Mouse (Mus musculus) heart, adult 2 months (tissue): ENCODE data around the gene Irx3. TPM values are rescaled to one million over a fixed set of nuclear protein-coding genes. Genes with fewer than 3 reads are reported as not detected.

Experiments
- DNase-seq, 2 experiments: peaks; one replicate each; pipeline ENCODE4 v3.0.0; 2021
- H3K27ac ChIP-seq: fragments of 200-600 bp; 2 replicates; pipeline ENCODE4 v1.8.1; 2022
- H3K27me3 ChIP-seq: fragments of 200-500 bp; 2 replicates; pipeline ENCODE4 v1.6.1; 2012; ENCODE audit warnings: mild to moderate bottlenecking, low read length, inconsistent platforms, mixed read lengths; ENCODE audit not compliant: control insufficient read depth, insufficient read depth
- H3K36me3 ChIP-seq: fragments of 200-500 bp; 2 replicates; pipeline ENCODE4 v1.6.1; 2012; ENCODE audit warnings: low read length, inconsistent platforms; ENCODE audit not compliant: control insufficient read depth, insufficient read depth
- H3K4me1 ChIP-seq: fragments of 200-500 bp; 2 replicates; pipeline ENCODE4 v1.6.1; 2011; ENCODE audit warnings: low read length; ENCODE audit not compliant: control insufficient read depth, insufficient read depth
- H3K4me3 ChIP-seq: fragments of 200-600 bp; 2 replicates; pipeline ENCODE4 v1.8.1; 2022
- H3K79me2 ChIP-seq: fragments of 200-500 bp; replicated peaks from 2 replicates; pipeline ENCODE4 v1.6.1; 2012; ENCODE audit warnings: mild to moderate bottlenecking, inconsistent platforms, low read length, moderate library complexity, mixed read lengths; ENCODE audit not compliant: control insufficient read depth, insufficient read depth
- H3K9ac ChIP-seq: fragments of 200-500 bp; 2 replicates; pipeline ENCODE4 v1.6.1; 2012; ENCODE audit warnings: low read depth, mild to moderate bottlenecking, control low read depth, inconsistent platforms, low read length, mixed read lengths
- CTCF ChIP-seq: fragments of 200-600 bp; IDR thresholded peaks from 2 replicates; pipeline ENCODE4 v1.8.1; 2022; ENCODE audit warnings: antibody characterized with exemption, mild to moderate bottlenecking, moderate library complexity
- EP300 ChIP-seq: fragments of 200-500 bp; IDR thresholded peaks from 2 replicates; pipeline ENCODE4 v1.6.1; 2011; ENCODE audit warnings: low read depth, low read length, control low read depth; ENCODE audit not compliant: insufficient read depth
- POLR2A ChIP-seq: fragments of 200-500 bp; IDR thresholded peaks from 2 replicates; pipeline ENCODE4 v1.6.1; 2011; ENCODE audit warnings: mild to moderate bottlenecking, low read depth, low read length, control low read depth; ENCODE audit not compliant: insufficient read depth
- WGBS: fragments of 180-500 bp; shearing (Covaris S2); methylation state at CpG from one replicate; pipeline ENCODE4 v1.1.7; 2018; 5-methylcytosine and 5-hydroxymethylcytosine counted together
- intact Hi-C: fragments of 180-260 bp; cut with DNase I; formaldehyde crosslinking; loops from one replicate; pipeline ENCODE4 v1.15.1; 2025
- polyA plus RNA-seq: library from polyadenylated mRNA; depleted of rRNA; stranded (reverse); fragments of >200 nt; gene quantifications from 2 replicates; pipeline ENCODE4 v1.2.3, GENCODE M21; 2012
- total RNA-seq, 2 experiments: library from RNA; stranded (reverse); gene quantifications; 2 replicates each; pipeline ENCODE4 v1.2.3; 2021

Irx3 gene
- total and polyA plus RNA-seq, 3 experiments, result 15.8 to 32.0 (median 22.1) TPM

DNA sequence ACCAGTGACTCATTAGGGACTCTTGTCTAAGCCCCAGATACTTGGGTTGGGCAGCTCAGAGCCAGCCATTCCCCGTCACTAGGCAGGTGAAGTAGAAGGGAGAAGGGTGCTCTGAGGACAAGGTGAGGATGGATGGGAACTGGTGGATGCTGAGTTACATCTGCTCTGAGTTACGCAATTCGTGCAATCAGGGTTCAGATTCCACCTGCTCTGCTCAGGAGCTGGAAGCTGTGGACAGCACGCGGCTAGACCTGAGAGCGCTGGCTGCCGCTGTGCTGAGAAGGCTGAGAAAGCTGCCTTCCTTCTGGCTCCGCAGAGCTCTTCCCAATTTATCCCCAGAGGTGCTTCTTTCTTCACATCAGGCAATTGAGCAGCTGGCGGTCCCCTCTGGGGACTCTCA is 34.8 kb upstream of the Irx3 start:
- Histone ChIP-seq H3K36me3 (no peaks in the 10 kb centered on the region), H3K4me3 (no peak overlapping the region), H3K27me3 (no peaks in the 10 kb centered on the region), H3K79me2 (no peaks in the 10 kb centered on the region), H3K4me1 (no peaks in the 10 kb centered on the region), H3K27ac (no peak overlapping the region), H3K9ac (no peak overlapping the region)
- 68% methylated on average over 9 of the region's 9 CpGs for WGBS
- TF ChIP-seq POLR2A (no peak), EP300 (no peak), CTCF (no peak)
- intact Hi-C loops, result no loop called here
- no peak for DNase-seq

DNA sequence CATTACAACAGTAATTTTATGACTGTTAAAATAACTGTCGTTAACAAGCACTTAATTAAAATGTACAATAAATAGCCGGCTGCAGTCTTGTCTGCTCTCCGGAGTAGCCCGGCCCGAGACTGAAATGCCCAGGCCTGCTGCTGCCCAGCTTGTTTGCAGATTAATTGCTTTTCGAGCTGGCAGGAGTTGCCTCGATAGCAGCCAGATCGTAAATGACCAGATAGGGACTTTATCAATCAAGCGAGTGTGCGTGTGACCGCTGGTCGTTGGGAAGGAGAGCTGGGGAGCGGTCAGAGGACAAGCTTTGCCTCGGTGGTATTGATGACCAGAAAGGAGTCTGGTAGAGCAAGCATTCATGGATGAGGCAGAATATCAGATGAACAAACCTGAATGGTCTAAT is 25.8 kb upstream of the Irx3 start:
- no peaks in the 10 kb centered on the region for H3K36me3 ChIP-seq
- no peak for TF ChIP-seq EP300
- TF ChIP-seq POLR2A, result no peak
- no peak for TF ChIP-seq CTCF
- no peak for DNase-seq
- WGBS, result 85% methylated on average over 14 of the region's 14 CpGs
- H3K27me3 ChIP-seq, result no peaks in the 10 kb centered on the region
- H3K27ac ChIP-seq, result no peak overlapping the region
- no peaks in the 10 kb centered on the region for H3K4me1 ChIP-seq
- no peak overlapping the region for H3K4me3 ChIP-seq
- intact Hi-C loops, result no loop called here
- H3K9ac ChIP-seq, result no peak overlapping the region
- H3K79me2 ChIP-seq, result no peaks in the 10 kb centered on the region

DNA sequence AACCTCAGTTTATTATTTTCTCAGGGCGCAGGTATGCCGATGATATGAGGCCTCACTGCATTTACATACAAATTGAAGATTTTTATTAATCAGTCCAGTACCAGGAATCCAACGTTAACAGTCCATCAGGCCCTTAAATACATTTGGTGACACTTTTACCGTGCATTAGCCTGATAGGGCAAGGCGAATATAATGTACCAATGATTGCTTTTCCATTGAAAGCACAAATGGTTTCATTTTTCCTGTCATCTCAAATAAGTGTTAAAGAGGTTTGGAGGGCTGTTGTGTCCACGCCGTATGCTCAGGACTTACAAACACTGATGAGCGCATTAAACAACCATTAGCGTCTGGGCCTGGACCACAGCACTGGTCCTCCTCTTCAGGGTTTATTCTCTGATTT is 25.3 kb upstream of the Irx3 start:
- Histone ChIP-seq H3K27ac (no peak overlapping the region), H3K27me3 (no peaks in the 10 kb centered on the region), H3K4me1 (no peaks in the 10 kb centered on the region), H3K36me3 (no peaks in the 10 kb centered on the region), H3K9ac (no peak overlapping the region), H3K79me2 (no peaks in the 10 kb centered on the region), H3K4me3 (no peak overlapping the region)
- 92% methylated on average over 9 of the region's 9 CpGs for WGBS
- DNase-seq, result no peak
- TF ChIP-seq EP300 (no peak), POLR2A (no peak), CTCF (no peak)
- intact Hi-C loops, result no loop called here

DNA sequence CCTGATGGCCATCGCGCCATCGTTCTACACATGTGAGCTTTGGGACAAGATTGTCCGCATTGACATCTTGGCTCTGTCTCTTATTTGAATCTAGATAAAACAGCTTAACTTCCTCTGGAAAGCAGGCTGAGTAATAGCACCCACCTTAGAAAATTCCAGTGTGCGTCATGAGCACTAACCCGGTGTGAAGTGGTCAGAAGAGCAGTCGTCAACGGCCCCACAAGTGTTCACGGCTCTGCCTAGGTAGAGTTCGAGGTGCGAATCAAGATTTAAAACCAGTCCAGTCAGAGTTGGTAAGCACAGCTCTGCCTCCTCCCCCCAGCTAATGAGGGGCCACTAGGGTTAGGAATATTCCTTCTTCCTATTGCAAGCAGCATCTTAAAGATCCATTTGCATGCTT is 21.5 kb upstream of the Irx3 start:
- DNase-seq, result no peak
- Histone ChIP-seq H3K27me3 (no peaks in the 10 kb centered on the region), H3K27ac (no peak overlapping the region), H3K4me3 (no peak overlapping the region), H3K4me1 (no peaks in the 10 kb centered on the region), H3K9ac (no peak overlapping the region), H3K79me2 (no peaks in the 10 kb centered on the region), H3K36me3 (no peaks in the 10 kb centered on the region)
- 78% methylated on average over 11 of the region's 11 CpGs for WGBS
- intact Hi-C loops, result no loop called here
- TF ChIP-seq POLR2A (no peak), EP300 (no peak), CTCF (no peak)

DNA sequence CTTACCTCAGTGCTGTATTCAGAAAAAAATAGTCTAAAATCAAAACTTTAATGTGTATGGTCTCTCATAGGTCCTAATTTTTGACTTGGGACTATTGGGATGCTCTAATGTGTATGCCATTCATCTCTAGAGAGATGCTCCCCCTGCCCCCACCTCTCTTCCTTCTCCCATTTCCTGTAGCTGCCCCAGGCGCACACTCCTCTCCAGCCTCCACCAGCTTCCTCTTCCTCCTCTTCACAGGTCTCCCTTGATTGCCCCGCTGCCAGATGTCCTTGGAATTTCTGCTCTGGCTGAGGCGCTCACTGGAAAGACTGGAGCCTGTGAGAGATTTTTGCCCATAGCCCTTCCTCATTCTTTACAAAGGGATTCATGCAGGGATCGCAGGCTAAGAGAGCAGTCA is 20.9 kb upstream of the Irx3 start:
- no peak overlapping the region for H3K4me3 ChIP-seq
- DNase-seq, result no peak
- no peaks in the 10 kb centered on the region for H3K36me3 ChIP-seq
- no peaks in the 10 kb centered on the region for H3K4me1 ChIP-seq
- no peak overlapping the region for H3K9ac ChIP-seq
- TF ChIP-seq POLR2A (no peak), CTCF (no peak), EP300 (no peak)
- intact Hi-C loops, result no loop called here
- 46% methylated on average over 4 of the region's 4 CpGs for WGBS
- no peaks in the 10 kb centered on the region for H3K27me3 ChIP-seq
- no peak overlapping the region for H3K27ac ChIP-seq
- H3K79me2 ChIP-seq, result no peaks in the 10 kb centered on the region

DNA sequence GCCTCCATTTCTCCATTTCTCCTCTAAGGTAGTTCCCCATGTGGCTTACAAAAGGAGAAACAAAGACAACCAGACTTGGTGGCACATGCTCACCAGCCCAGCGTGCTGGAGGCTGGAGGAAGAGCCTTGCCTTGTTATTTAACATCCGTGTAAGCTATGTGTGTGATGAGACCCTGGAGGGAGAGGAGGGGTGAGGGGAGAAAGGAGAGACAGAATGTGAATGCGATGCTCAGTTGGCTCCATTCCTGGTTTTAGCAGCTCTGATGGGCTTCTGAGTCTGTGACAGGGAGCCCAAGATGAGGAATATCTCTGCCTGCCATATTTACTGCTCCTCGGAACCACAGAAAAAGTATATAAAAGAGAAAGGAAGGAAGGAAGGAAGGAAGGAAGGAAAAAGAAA is 20.1 kb upstream of the Irx3 start:
- intact Hi-C loops, result no loop called here

More for the DNA sequence above, 20.1 kb upstream of the Irx3 start:
- WGBS, result 53% methylated on average over 4 of the region's 4 CpGs
- no peak overlapping the region for H3K9ac ChIP-seq
- no peak for DNase-seq
- no peaks in the 10 kb centered on the region for H3K79me2 ChIP-seq
- H3K4me3 ChIP-seq, result no peak overlapping the region
- no peak for TF ChIP-seq CTCF
- no peak for TF ChIP-seq POLR2A
- TF ChIP-seq EP300, result no peak
- no peak overlapping the region for H3K27ac ChIP-seq
- H3K36me3 ChIP-seq, result no peaks in the 10 kb centered on the region
- H3K4me1 ChIP-seq, result no peaks in the 10 kb centered on the region
- H3K27me3 ChIP-seq, result no peaks in the 10 kb centered on the region
